Comparison of ENCODE assay signal across 9 mouse cellular contexts in the genomic region with DNA sequence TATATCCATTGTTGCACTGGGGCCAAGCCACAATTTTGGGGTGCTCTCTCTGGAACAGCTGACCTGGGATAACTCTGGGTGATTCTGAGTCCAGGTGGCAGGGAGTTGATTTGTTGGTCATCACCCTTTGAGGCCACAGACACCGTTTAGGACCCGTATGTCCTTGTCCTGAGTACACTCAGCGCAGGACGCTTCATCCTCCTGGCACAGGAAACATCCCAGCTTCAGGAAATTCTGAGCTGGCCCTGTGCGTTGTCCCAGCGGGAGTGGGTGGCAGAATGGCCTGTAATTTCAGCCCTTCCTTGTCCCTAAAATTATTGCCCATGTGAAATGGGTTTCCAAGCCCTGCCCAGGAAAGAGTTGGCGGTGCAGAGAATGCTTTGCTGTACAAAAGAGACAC. TPM values are rescaled to one million over a fixed set of nuclear protein-coding genes. Genes with fewer than 3 reads are reported as not detected.
DNase-seq lines count a peak whose midpoint lies in the region; ATAC-seq and TF ChIP-seq lines count a peak whose summit lies in the region.
"Had no signal": no experiment of that assay in that cellular context is flagged by ENCODE, and none has a peak within 500 bp of the region (broad histone marks: within the 10 kb centered on the region; RNA-seq: fewer than 3 reads in every experiment).

No protein-coding gene starts in this region.

- no peaks in the 10 kb centered on the region for H3K9me3 ChIP-seq in heart, embryonic 10.5 days
- H3K9me3 ChIP-seq in lung, postnatal 0 days (ENCODE audit: low read length) = no peaks in the 10 kb centered on the region
- H3K9me3 ChIP-seq in ES-E14 (ENCODE audit: control insufficient read depth, insufficient read depth, low read depth, low read length) = 0 out of 2 replicates have a peak, but pooled peaks cover 3% of the 10 kb centered on the region
- no peaks in the 10 kb centered on the region for H3K9me3 ChIP-seq in hindbrain, embryonic 12.5 days (replicated peaks)

- H3K4me2 ChIP-seq in lung, postnatal 0 days (replicated peaks; ENCODE audit: low read depth, low read length) = no peak overlapping the region
- no peak overlapping the region for H3K4me2 ChIP-seq in hindbrain, embryonic 12.5 days (replicated peaks)

- ATAC-seq in lung, postnatal 0 days = no peak
- ATAC-seq in hindbrain, embryonic 12.5 days (ENCODE audit: low FRiP score) = no peak

- peaks cover 12% of the 10 kb centered on the region; the same call in 1 of the 2 replicates for H3K4me1 ChIP-seq in heart, embryonic 10.5 days
- H3K4me1 ChIP-seq in lung, postnatal 0 days (ENCODE audit: insufficient read depth, low read depth, low read length) = no peaks in the 10 kb centered on the region
- H3K4me1 ChIP-seq in ES-E14 (ENCODE audit: control insufficient read depth in 2 of 2, insufficient read depth in 2 of 2, low read length in 2 of 2, poor library complexity in 1 of 2) = peaks cover 0 to 4% of the 10 kb centered on the region in 2 experiments; a peak in 1 of 4 replicates
- H3K4me1 ChIP-seq in hindbrain, embryonic 12.5 days = 0 out of 2 replicates have a peak, but pooled peaks cover 2% of the 10 kb centered on the region

- no peak overlapping the region for H3K9ac ChIP-seq in lung, postnatal 0 days (replicated peaks; ENCODE audit: low read depth)
- peak overlapping the region; percentile 31; the same call in 1 of the 2 replicates for H3K9ac ChIP-seq in ES-E14 (ENCODE audit: insufficient read depth, low read depth, low read length, poor library complexity, severe bottlenecking)
- no peak overlapping the region for H3K9ac ChIP-seq in hindbrain, embryonic 12.5 days

- TF ChIP-seq CTCF in lung, postnatal 0 days (IDR thresholded peaks at IDR 0.05) = no peak

- WGBS in heart, embryonic 10.5 days = 81% methylated on average over 7 of the region's 7 CpGs
- WGBS in lung, postnatal 0 days = 66% methylated on average over 7 of the region's 7 CpGs
- WGBS in hindbrain, embryonic 12.5 days = 93% methylated on average over 7 of the region's 7 CpGs

- DNase-seq in heart, postnatal 4 days = peak; percentile 3
- no peak for DNase-seq in heart, embryonic 10.5 days (ENCODE audit: low spot score)
- DNase-seq in lung, postnatal 36 days = peak; percentile 22
- DNase-seq in lung, postnatal 0 days (ENCODE audit: low spot score) = no peak
- no peak for DNase-seq in ES-E14 (ENCODE audit: low read depth, low spot score)
- peak; percentile 1 for DNase-seq in adrenal gland, adult 8-10 months
- DNase-seq: thymus, adult 2 months had no signal

- no peak overlapping the region for H3K27ac ChIP-seq in heart, embryonic 10.5 days
- no peak overlapping the region for H3K27ac ChIP-seq in lung, postnatal 0 days (ENCODE audit: low read length)
- no peak overlapping the region for H3K27ac ChIP-seq in ES-E14 (ENCODE audit: insufficient read depth, low read depth, low read length, poor library complexity, severe bottlenecking)
- no peak overlapping the region for H3K27ac ChIP-seq in hindbrain, embryonic 12.5 days

- no peaks in the 10 kb centered on the region for H3K36me3 ChIP-seq in heart, embryonic 10.5 days
- no peaks in the 10 kb centered on the region for H3K36me3 ChIP-seq in lung, postnatal 0 days (ENCODE audit: insufficient read depth, low read length)
- no peaks in the 10 kb centered on the region; the same call in 1 of the 2 replicates for H3K36me3 ChIP-seq in ES-E14 (ENCODE audit: control insufficient read depth, insufficient read depth, low read length, poor library complexity, severe bottlenecking)
- H3K36me3 ChIP-seq in hindbrain, embryonic 12.5 days = no peaks in the 10 kb centered on the region

- no peak for TF ChIP-seq EP300 in lung, postnatal 0 days (IDR thresholded peaks at IDR 0.05)

- H3K4me3 ChIP-seq in heart, embryonic 10.5 days = no peak overlapping the region
- no peak overlapping the region for H3K4me3 ChIP-seq in lung, postnatal 0 days (ENCODE audit: low read depth, low read length)
- H3K4me3 ChIP-seq in ES-E14 (ENCODE audit: insufficient read depth in 1 of 2, low read depth in 1 of 2, low read length in 2 of 2, poor library complexity in 1 of 2, severe bottlenecking in 1 of 2) = peak overlapping the region; percentile 29 to 42; a peak in 2 of 4 replicates
- no peak overlapping the region for H3K4me3 ChIP-seq in hindbrain, embryonic 12.5 days

- in situ Hi-C loops in ES-E14 (cut with MboI; ENCODE audit: low sequenced_read_pairs in 2 of 2, unreplicated experiment in 2 of 2) = no loop called here

- H3K27me3 ChIP-seq in heart, embryonic 10.5 days (ENCODE audit: insufficient read depth, poor library complexity, severe bottlenecking) = no peaks in the 10 kb centered on the region
- H3K27me3 ChIP-seq in lung, postnatal 0 days (replicated peaks; ENCODE audit: insufficient read depth, low read length) = no peaks in the 10 kb centered on the region
- H3K27me3 ChIP-seq in hindbrain, embryonic 12.5 days = peaks cover 7% of the 10 kb centered on the region; the same call in 1 of the 2 replicates

TF ChIP-seq in ES-E14, 5 proteins besides CTCF, POLR2A, EP300 and RAD21:
- TF ChIP-seq ZC3H11A (IDR thresholded peaks at IDR 0.05; ENCODE audit: borderline replicate concordance, low read depth, low read length) (no peak), HCFC1 (IDR thresholded peaks at IDR 0.05; ENCODE audit: borderline replicate concordance, insufficient read depth, low read length) (no peak), MAFK (IDR thresholded peaks at IDR 0.05; ENCODE audit: insufficient read depth, low read depth, low read length) (no peak), CHD2 (IDR thresholded peaks at IDR 0.05; ENCODE audit: low read depth, low read length) (no peak), ZNF384 (IDR thresholded peaks at IDR 0.05; ENCODE audit: low read depth, low read length) (no peak)

RNA-seq across cellular contexts. Expression of a gene that starts 37.6 kb away (rescaled TPM):
- 10 to 100 TPM; 36.7 to 40.9 TPM for total RNA-seq in heart, postnatal 4 days (2021)
- 16.3 and 21.4 TPM in 2 replicates for polyA plus RNA-seq in heart, embryonic 10.5 days (2016; fragmentation: Nextera tagmentation; extraction: Ambion mirVana)
- 32.7 and 37.9 TPM in 2 replicates for polyA plus RNA-seq in lung, postnatal 0 days (2015; fragmentation: Nextera tagmentation; extraction: Ambion mirVana)
- total RNA-seq in ES-E14 (2012; rRNA removed) = 16.1 and 23.8 TPM in 2 replicates
- total RNA-seq in adrenal gland, adult 8-10 months (2022) = 10 to 100 TPM; 26.8 to 54.4 (median 40.8) TPM
- polyA plus RNA-seq in hindbrain, embryonic 12.5 days (2016; fragmentation: Nextera tagmentation; extraction: Ambion mirVana) = 9.1 and 13.0 TPM in 2 replicates
- total RNA-seq: common myeloid progenitor, adult 5-6 weeks had no signal

Comparison
In these comparisons a context has a peak if more than half of its experiments do, and no peak if none do; other contexts are left out.
1. DNase-seq: peak in heart, postnatal 4 days (single experiment), lung, postnatal 36 days (single experiment) and adrenal gland, adult 8-10 months (single experiment); none in heart, embryonic 10.5 days (single experiment), lung, postnatal 0 days (single experiment) and ES-E14 (single experiment).
2. H3K4me3 ChIP-seq: peak in ES-E14 (2 of 2); none in heart, embryonic 10.5 days (single experiment), lung, postnatal 0 days (single experiment) and hindbrain, embryonic 12.5 days (single experiment).